Mouse (Mus musculus) midbrain, embryonic 13.5 days (tissue): Measurements from ENCODE around the gene Zbtb45. TPM values are rescaled to one million over a fixed set of nuclear protein-coding genes. Genes with fewer than 3 reads are reported as not detected.

Experiments
- ATAC-seq: fragments of 200-750 bp; cut with Nextera tagmentation; 2 replicates; pipeline ENCODE4 v1.8.0; 2017; ENCODE audit warnings: mild to moderate bottlenecking, moderate TSS enrichment, moderate library complexity
- H3K27ac ChIP-seq: fragments of 300-500 bp; sonication (generic); 2 replicates; pipeline ENCODE4 v1.5.1; 2015; ENCODE audit warnings: inconsistent platforms, mild to moderate bottlenecking, moderate library complexity
- H3K27me3 ChIP-seq: fragments of 300-500 bp; sonication (generic); 2 replicates; pipeline ENCODE4 v1.6.1; 2015; ENCODE audit warnings: mild to moderate bottlenecking, inconsistent platforms
- H3K36me3 ChIP-seq: fragments of 300-500 bp; sonication (generic); 2 replicates; pipeline ENCODE4 v1.6.1; 2015; ENCODE audit warnings: mild to moderate bottlenecking, inconsistent platforms
- H3K4me1 ChIP-seq: fragments of 300-500 bp; sonication (generic); replicated peaks from 2 replicates; pipeline ENCODE4 v1.6.1; 2015; ENCODE audit warnings: inconsistent platforms
- H3K4me2 ChIP-seq: fragments of 300-500 bp; sonication (generic); replicated peaks from 2 replicates; pipeline ENCODE4 v1.6.1; 2015; ENCODE audit warnings: moderate library complexity, mild to moderate bottlenecking, inconsistent platforms
- H3K4me3 ChIP-seq: fragments of 300-500 bp; sonication (generic); replicated peaks from 2 replicates; pipeline ENCODE4 v1.5.1; 2015; ENCODE audit warnings: mild to moderate bottlenecking, inconsistent platforms
- H3K9ac ChIP-seq: fragments of 300-500 bp; sonication (generic); replicated peaks from 2 replicates; pipeline ENCODE4 v1.6.1; 2015; ENCODE audit warnings: mild to moderate bottlenecking, inconsistent platforms
- H3K9me3 ChIP-seq: fragments of 300-500 bp; sonication (generic); 2 replicates; pipeline ENCODE4 v1.6.1; 2016; ENCODE audit warnings: mild to moderate bottlenecking, inconsistent platforms
- WGBS: fragments of 180-500 bp; shearing (Covaris S2); methylation state at CpG from one replicate; pipeline ENCODE4 v1.1.7; 2015; 5-methylcytosine and 5-hydroxymethylcytosine counted together
- polyA plus RNA-seq: library from polyadenylated mRNA; unstranded; fragments of >200 nt; fragmentation: Nextera tagmentation; extraction: Ambion mirVana; gene quantifications from 2 replicates; pipeline ENCODE4 v1.2.1, GENCODE M21; 2015

Zbtb45 gene
- polyA plus RNA-seq, 1 experiment from 2014 or later = 41.2 TPM

- no peak overlapping the region for H3K4me2 ChIP-seq
- WGBS = 88% methylated on average over 8 of the region's 8 CpGs
- H3K9ac ChIP-seq = no peak overlapping the region
- H3K27ac ChIP-seq = no peak overlapping the region
- peaks cover 15% of the 10 kb centered on the region for H3K36me3 ChIP-seq
- H3K4me3 ChIP-seq = no peak overlapping the region
- H3K9me3 ChIP-seq = no peaks in the 10 kb centered on the region
- H3K27me3 ChIP-seq = no peaks in the 10 kb centered on the region
- H3K4me1 ChIP-seq = no peaks in the 10 kb centered on the region
- ATAC-seq = no peak
Observed at GRCm38 (mm10) chr7:12986906-12987305, 22.9 kb downstream of the Zbtb45 start.

DNA sequence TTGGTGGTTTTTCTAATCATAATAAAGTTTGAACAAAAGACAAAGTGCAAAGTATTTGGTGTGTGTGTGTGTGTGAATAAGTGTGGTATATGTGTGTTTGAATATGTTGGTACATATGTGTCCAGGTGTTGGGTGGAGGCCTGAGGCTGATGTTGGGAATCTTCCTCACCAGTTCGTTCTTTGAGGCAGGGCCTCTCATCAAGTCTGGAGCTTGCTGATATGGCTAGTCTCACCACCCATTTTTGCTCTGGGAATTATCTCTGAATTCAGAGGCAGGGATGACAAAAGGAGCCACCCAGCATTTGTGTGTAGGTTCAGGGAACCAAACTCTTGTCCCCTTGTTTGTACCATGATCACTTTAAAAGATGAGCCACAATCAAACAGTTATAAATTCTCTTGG is 24.1 kb downstream of the Zbtb45 start:
- Histone ChIP-seq H3K9me3 (no peaks in the 10 kb centered on the region), H3K36me3 (peaks cover 20% of the 10 kb centered on the region), H3K4me3 (no peak overlapping the region), H3K4me2 (no peak overlapping the region), H3K27ac (no peak overlapping the region), H3K4me1 (no peaks in the 10 kb centered on the region), H3K27me3 (no peaks in the 10 kb centered on the region), H3K9ac (no peak overlapping the region)
- WGBS = 77% methylated on average over 1 of the region's 1 CpGs
- no peak for ATAC-seq

- no peak overlapping the region for H3K9ac ChIP-seq
- no peaks in the 10 kb centered on the region for H3K9me3 ChIP-seq
- peaks cover 20% of the 10 kb centered on the region for H3K36me3 ChIP-seq
- H3K4me2 ChIP-seq = no peak overlapping the region
- no peak overlapping the region for H3K27ac ChIP-seq
- ATAC-seq = no peak
- peaks cover 17% of the 10 kb centered on the region for H3K4me1 ChIP-seq
- H3K27me3 ChIP-seq = no peaks in the 10 kb centered on the region
- WGBS = 89% methylated on average over 7 of the region's 7 CpGs
- H3K4me3 ChIP-seq = no peak overlapping the region
Observed at GRCm38 (mm10) chr7:12980291-12980690, 29.5 kb downstream of the Zbtb45 start.

- Histone ChIP-seq H3K27me3 (no peaks in the 10 kb centered on the region), H3K9ac (no peak overlapping the region), H3K9me3 (no peaks in the 10 kb centered on the region), H3K4me3 (no peak overlapping the region), H3K36me3 (peaks cover 20% of the 10 kb centered on the region), H3K4me2 (no peak overlapping the region), H3K27ac (no peak overlapping the region), H3K4me1 (peaks cover 17% of the 10 kb centered on the region)
- no peak for ATAC-seq
- WGBS = 83% methylated on average over 6 of the region's 6 CpGs
Observed at GRCm38 (mm10) chr7:12979776-12980175, 30.1 kb downstream of the Zbtb45 start.

GRCm38 (mm10) chr7:12978931-12979722 is 30.7 kb downstream of the Zbtb45 start:
- Histone ChIP-seq H3K4me3 (peak overlapping the region; percentile 58), H3K9ac (peak overlapping the region; percentile 75; the same call in 1 of the 2 replicates)
- 92% methylated on average over 18 of the region's 18 CpGs for WGBS

DNA sequence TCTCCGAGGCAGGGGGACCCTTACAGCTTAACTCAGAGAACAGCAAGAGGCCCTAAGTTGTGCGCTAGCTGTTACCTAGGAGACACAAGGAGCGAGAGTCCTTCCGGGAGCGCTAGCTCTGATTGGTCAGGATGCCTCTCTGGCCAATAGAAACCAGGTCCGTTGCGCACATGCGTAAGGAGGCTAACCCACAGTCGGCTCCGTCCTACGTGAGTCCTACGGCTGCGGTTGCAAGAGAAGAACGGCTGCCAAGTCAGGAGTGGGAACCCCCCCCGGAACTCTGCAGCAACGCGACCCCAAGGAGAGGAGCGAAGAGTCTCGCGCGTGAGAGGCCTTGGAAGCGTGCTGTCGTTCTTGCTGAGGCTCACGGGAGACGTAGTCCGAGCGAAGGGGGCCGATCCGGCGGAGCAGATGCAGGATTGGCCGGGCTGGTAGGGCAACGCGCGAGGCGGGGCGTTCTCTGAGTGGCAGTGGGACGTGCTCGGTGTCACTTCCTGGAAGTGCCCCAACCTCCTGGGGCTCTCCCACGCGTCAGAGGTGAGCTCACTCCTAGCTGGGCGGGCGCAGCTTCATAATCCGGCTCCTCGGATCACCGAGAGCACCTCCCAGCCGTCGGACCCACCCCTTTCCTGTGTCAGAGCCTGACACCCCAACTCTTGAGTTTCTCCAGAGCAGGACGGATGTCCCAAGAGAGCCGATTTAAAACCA is 32.0 kb downstream of the Zbtb45 start, which contains the start of gene Zfp446:
Gene Zfp446, plus strand, starts transcription at position 167 of the 708 bp plus-strand sequence.
- H3K9ac ChIP-seq = peak within 1 kb of the TSS; percentile 75
- peak within 1 kb of the TSS; percentile 93 for H3K27ac ChIP-seq
- peaks cover 25% of the 10 kb centered on the region for H3K36me3 ChIP-seq
- H3K4me2 ChIP-seq = peak within 1 kb of the TSS; percentile 72
- H3K4me1 ChIP-seq = peaks cover 17% of the 10 kb centered on the region
- peak; percentile 99 for ATAC-seq
- no peaks in the 10 kb centered on the region for H3K9me3 ChIP-seq
- WGBS = under 1% methylated on average over 49 of the region's 49 CpGs
- peak within 1 kb of the TSS; percentile 58 for H3K4me3 ChIP-seq
- H3K27me3 ChIP-seq = no peaks in the 10 kb centered on the region

More at GRCm38 (mm10) chr7:12978931-12979722, 30.7 kb downstream of the Zbtb45 start:
- H3K27me3 ChIP-seq = no peaks in the 10 kb centered on the region
- no peak overlapping the region for H3K27ac ChIP-seq
- peaks cover 20% of the 10 kb centered on the region for H3K36me3 ChIP-seq
- no peak for ATAC-seq
- H3K4me2 ChIP-seq = peak overlapping the region; percentile 72
- no peaks in the 10 kb centered on the region for H3K9me3 ChIP-seq
- H3K4me1 ChIP-seq = peaks cover 17% of the 10 kb centered on the region

DNA sequence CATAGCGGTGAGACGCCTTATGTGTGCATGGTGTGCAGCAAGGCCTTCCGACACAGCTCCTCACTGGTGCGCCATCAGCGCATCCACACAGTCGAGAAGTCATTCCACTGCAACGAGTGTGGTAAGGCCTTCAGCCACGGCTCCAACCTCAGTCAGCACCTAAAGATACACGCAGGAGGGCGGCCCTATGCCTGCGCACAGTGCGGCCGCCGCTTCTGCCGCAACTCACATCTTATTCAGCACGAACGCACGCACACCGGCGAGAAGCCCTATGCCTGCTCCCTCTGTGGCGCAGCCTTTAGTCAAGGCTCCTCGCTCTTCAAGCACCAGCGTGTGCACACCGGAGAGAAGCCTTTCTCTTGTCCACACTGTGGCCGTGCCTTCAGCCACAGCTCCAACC is 38.9 kb downstream of the Zbtb45 start:
- H3K36me3 ChIP-seq = peaks cover 53% of the 10 kb centered on the region
- ATAC-seq = no peak
- H3K27me3 ChIP-seq = no peaks in the 10 kb centered on the region
- H3K9ac ChIP-seq = no peak overlapping the region
- no peak overlapping the region for H3K27ac ChIP-seq
- peaks cover 18% of the 10 kb centered on the region for H3K4me1 ChIP-seq
- WGBS = 96% methylated on average over 25 of the region's 25 CpGs
- H3K4me2 ChIP-seq = no peak overlapping the region
- no peak overlapping the region for H3K4me3 ChIP-seq
- no peaks in the 10 kb centered on the region for H3K9me3 ChIP-seq

DNA sequence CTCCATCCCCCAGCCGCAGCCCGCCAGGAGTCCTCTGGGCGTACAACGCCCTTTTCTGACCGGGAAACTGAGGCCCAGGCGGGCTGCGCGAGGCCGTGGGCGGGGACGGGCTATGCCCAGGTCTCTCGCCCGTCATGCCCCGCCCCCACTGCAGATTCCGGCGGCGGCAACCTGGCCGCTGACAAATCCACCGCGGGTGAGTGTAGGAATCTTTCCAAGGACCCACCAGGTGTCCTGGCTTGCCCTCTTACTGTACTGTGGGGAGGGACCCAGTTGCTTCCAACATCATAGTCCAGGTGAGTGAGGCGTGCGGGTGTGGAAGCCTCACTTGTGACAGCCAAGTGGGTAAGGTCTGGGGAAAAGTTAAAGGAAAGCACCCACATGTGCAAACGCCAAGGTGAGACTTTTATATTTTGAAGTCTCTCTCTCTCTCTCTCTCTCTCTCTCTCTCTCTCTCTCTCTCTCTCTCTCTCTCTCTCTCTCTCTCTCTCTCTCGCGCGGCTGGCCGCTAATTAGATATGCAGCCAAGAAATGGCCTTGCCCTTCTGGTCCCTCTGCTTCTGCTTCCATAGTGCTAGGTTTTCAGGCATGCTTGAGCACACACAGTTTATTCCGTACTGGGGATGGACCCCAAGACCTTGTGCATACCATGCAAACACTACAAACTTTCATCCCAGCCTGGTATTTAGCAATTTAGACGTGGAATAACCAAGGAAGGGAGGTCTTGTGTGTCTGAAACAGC is 43.6 kb downstream of the Zbtb45 start:
- peak overlapping the region; percentile 94 for H3K4me2 ChIP-seq

GRCm38 (mm10) chr7:12965678-12966091 is 44.1 kb downstream of the Zbtb45 start, which contains the start of gene Zfp324:
TSS of gene Zfp324 (plus strand) at chr7:12965838.
- Histone ChIP-seq H3K4me3 (peak within 1 kb of the TSS; percentile 87), H3K4me1 (peaks cover 31% of the 10 kb centered on the region), H3K9ac (peak within 1 kb of the TSS; percentile 88), H3K9me3 (no peaks in the 10 kb centered on the region), H3K27ac (peak within 1 kb of the TSS; percentile 83), H3K27me3 (no peaks in the 10 kb centered on the region), H3K36me3 (peaks cover 21% of the 10 kb centered on the region), H3K4me2 (peak within 1 kb of the TSS; percentile 94)
- ATAC-seq = peak; percentile 95
- WGBS = under 1% methylated on average over 23 of the region's 23 CpGs

More for the DNA sequence above, 43.6 kb downstream of the Zbtb45 start:
- Histone ChIP-seq H3K9ac (peak overlapping the region; percentile 88), H3K27ac (peak overlapping the region; percentile 83), H3K27me3 (no peaks in the 10 kb centered on the region), H3K4me1 (peaks cover 28% of the 10 kb centered on the region), H3K9me3 (no peaks in the 10 kb centered on the region), H3K4me3 (peak overlapping the region; percentile 87), H3K36me3 (peaks cover 27% of the 10 kb centered on the region)
- ATAC-seq = peak; percentile 76
- WGBS = under 1% methylated on average over 29 of the region's 29 CpGs

GRCm38 (mm10) chr7:12961511-12962141 is 48.2 kb downstream of the Zbtb45 start:
- peaks cover 16% of the 10 kb centered on the region for H3K4me1 ChIP-seq
- H3K9me3 ChIP-seq = no peaks in the 10 kb centered on the region
- no peaks in the 10 kb centered on the region for H3K36me3 ChIP-seq
- peak; percentile 79 for ATAC-seq
- H3K27ac ChIP-seq = peak overlapping the region; percentile 81
- WGBS = 2% methylated on average over 29 of the region's 29 CpGs
- peak overlapping the region; percentile 47 for H3K4me3 ChIP-seq
- H3K9ac ChIP-seq = peak overlapping the region; percentile 66
- H3K4me2 ChIP-seq = peak overlapping the region; percentile 53
- no peaks in the 10 kb centered on the region for H3K27me3 ChIP-seq

DNA sequence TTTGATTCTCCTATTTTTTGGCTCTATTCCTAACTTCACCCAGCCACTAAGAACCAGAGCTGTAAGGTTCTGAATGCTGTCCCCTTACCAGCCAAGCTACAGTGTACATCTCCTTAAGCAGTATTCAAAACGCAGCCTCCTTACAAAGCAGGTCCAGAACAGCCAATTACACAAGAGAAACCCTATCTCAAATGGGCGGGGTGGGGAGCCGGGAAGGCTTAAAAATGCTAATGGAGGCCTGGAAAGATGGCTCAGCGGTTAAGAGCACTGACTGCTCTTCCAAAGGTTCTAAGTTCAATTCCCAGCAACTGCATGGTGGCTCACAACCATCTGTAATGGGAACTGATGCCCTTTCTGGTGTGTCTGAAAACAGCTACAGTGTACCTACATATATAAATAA is 50.1 kb downstream of the Zbtb45 start:
- Histone ChIP-seq H3K4me2 (no peak overlapping the region), H3K36me3 (no peaks in the 10 kb centered on the region), H3K9ac (no peak overlapping the region), H3K27ac (no peak overlapping the region), H3K27me3 (no peaks in the 10 kb centered on the region), H3K4me1 (peaks cover 6% of the 10 kb centered on the region), H3K9me3 (no peaks in the 10 kb centered on the region), H3K4me3 (no peak overlapping the region)
- WGBS = 13% methylated on average over 4 of the region's 4 CpGs
- no peak for ATAC-seq
